Mouse (Mus musculus) E14TG2a.4 (cell line): Measurements from ENCODE around the gene Thtpa.

Experiments
- CTCF ChIP-seq: conservative IDR thresholded peaks from 2 replicates; pipeline ENCODE4 v1.5.1; 2014; ENCODE audit warnings: low read length
- NANOG ChIP-seq: IDR thresholded peaks from 2 replicates; pipeline ENCODE4 v1.6.1; 2014; ENCODE audit warnings: borderline replicate concordance, low read length, mixed read lengths

DNA sequence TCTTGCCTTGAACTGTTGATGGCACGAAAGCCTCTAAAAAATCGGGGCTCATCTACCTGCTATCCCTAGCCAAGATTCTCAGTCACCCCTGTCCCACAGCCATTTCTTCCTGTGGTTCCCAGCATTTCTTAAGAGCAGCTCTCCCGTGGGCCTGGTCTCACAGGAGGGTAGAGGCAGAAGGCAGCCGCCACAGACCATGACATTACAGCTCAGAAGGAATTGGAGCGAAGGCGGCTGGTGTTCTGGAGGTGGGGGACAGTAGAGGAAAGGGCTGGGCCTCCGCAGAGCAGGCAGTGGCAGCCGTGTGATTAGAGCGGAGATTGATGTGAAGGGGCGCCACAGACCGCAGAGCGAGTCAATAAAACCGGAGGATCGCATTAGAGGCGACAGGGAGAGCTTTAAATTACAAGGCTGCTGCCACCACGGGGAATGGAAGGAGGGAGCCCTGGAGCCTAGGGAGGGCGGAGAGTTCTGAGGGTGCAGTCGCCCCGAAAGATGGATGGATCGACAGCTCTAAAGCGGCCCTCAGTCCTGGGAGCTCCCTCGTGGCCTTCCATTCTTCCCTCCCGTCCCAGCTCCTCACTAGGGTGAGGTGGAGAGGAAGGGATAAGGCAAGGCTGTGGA is 16.1 kb upstream of the Thtpa start:
- no peak for TF ChIP-seq CTCF
- no peak for TF ChIP-seq NANOG
